Mouse (Mus musculus) retina, postnatal 1 day (tissue): ENCODE results near the gene Foxd1.

Source experiments
- DNase-seq: peaks from one replicate; pipeline ENCODE4 v3.0.0-alpha.2; 2012

The Foxd1 gene

GRCm38 (mm10) chr13:98356176-98356972 lies 2.3 kb downstream of the Foxd1 start:
- DNase-seq: peak; percentile 36

GRCm38 (mm10) chr13:98356973-98357425 lies 3.0 kb downstream of the Foxd1 start:
- DNase-seq: no peak

DNA sequence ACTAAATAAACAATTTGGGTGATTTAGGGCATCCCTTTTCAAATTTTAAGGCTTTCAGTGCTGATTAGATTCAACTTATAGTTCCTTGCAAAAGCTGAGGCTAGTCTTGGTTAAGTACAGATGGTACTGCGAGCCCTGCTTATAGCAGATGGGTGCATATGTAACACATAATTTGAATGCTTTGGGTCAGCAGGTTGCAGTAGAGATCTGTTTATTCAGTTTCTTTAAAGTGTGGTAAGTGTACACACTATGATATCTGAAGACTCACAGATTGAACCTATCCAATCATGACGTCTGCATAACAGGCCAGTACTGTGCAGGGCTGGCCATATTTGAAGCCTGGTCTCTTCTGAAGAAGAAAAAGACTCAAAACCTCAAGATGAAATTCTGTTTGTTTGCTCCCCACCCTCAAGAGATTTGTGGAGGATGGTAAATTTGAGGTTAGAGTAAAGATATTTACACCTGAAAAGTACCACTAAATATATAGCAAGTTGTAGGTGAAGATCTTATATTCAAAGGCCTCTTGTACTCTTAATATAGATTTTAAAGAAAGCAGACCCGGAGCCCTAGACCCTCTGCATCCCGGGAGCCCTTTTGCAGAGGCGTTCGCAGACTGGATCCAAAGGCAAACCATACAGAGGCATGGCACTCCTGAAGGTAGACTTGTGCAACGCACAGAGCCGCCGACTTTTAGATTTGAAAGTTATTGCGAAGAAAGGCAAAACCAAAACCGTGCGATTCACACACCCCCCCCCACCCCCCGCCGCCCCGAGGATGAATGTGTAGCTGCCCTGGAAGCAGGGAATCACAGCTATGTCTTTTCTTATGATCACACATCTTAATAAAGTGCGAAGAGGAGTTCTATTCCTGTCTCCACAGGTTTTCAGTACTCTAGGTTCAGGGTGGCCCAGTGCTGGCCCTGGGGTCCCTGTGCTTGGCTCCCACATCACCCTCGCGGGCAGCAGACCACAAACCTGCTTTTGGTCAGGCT lies 3.7 kb downstream of the Foxd1 start:
- DNase-seq: no peak

- peak; percentile 77 for DNase-seq
Observed at GRCm38 (mm10) chr13:98358424-98359181, 4.6 kb downstream of the Foxd1 start.

DNA sequence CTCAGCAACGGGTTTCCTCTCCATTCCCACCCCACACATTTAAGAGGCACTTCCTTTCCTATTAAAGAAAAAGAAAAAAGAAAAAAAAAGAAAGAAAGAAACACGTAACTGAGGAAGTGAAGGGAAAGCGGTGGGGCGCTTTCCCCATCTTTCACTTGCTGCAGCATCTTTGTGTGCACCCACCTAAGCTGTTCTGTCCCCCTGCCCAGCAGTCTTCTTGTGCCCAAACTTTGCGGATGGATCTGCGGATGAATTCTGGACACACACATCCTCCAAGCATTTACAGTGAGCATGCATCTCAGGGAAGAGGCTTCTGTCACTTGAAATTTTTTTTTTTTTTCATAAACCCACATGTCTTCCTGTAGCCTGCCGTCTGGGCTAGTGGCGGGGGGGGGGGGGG lies 5.3 kb downstream of the Foxd1 start:
- DNase-seq: peak; percentile 62

GRCm38 (mm10) chr13:98360391-98360790 lies 6.3 kb downstream of the Foxd1 start:
- DNase-seq: no peak

DNA sequence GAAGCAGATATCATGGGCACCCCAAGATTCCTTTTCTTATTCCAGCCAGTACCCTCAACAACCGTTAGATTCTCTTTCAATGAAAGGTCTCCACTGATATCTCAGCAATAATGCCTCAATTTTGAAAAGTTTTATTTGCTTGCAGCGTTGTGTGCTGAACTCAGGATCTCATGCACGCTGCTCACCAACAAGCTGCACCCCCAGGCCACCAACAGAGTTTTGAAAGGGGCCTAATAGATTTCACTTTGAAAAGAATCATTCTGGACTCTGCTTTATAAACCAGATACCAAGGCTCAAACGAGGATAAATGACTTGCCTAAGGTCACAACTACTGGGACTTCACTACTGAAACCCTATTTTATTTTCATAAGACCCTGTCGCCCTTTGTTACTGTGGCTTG lies 7.1 kb downstream of the Foxd1 start:
- DNase-seq: no peak

DNA sequence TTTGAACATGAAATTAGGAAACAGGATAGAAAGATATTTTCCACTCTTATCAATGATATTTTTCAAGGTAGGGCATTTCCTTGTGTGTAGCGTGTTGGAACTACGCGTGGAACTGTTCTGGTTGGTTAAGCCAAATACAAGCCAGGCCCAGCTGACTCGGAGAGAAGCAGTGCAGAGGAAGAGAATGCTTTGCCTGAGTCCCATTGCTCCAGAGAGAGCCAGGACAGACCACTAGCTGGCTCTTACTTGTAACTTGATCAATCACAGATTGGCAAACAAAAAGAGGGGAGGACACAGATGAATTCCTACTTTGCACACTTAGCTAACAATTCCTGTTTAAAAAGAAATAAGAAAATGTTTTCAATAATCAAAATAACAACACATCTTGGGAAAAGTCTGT lies 9.0 kb downstream of the Foxd1 start:
- no peak for DNase-seq

- no peak for DNase-seq
Observed at GRCm38 (mm10) chr13:98365081-98365480, 11.0 kb downstream of the Foxd1 start.

DNA sequence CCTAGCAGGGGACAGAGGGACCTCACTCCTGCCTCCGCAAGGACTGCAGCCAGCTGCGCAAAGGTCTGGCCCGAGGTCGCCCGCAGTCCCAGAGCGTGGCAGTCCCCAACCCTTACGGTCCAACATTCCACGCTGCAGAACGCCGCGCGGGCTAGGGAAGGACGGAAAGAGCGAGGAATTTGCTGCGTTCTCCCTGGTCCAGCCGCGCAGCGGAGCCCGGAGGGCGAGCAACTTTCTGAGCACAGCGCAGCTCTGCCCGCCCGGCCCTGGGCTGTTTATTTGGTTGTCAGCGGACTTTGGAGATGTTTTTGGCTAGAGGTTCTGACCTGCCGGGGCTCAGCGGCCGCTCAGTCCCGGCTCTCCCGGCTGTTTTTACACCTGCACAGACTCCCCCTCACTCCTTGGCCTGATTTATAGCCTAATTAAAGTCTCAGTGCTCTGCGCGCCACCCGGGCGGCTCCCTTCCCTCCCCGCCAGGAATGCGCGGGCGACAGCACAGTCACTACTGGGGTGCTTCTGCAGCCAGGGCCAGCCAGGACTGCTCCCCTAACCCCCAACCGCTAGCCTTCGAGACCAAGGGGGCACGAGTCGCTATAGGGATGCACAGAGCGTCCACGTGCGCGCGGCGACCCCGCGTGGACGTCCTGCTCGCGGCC lies 11.9 kb downstream of the Foxd1 start:
- peak; percentile 61 for DNase-seq

DNA sequence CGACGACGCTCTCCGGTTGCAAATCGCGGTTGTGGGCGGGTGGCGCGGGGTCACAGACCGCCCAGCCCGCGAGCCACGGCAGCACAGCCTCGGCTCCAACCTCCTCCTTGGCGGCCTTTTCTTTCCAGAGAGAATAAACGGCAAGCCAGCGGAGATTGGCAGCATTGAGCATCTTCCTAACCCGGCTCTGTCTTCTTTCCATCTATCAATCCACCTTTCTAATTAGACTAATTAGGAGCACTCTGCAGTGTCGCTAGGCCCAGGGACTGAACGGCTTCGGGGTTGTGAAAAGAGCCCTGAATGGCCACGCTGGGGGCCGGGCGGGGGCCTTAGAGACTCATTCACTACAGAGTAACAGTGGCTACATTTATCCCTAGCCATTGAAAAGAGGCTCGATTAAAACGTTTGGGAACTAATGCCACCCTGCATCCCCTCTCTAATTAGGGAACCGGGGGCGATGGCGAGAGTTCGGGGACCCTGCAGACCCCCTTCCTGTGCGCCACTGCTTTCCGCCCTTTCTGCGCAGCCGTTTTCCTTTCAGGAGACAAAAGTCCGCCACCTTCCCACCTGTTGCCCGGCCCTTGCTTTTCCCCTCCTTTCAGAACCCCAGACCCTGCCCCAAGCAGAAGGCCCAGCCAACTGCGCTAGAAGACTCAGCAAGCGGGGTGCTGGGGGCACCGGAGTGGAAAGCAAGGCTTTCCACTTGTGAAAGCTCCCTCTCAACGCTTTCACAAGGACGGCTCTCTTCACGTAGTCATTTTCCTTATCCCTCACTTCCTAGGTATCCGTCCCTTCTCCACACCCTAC lies 12.6 kb downstream of the Foxd1 start:
- peak; percentile 76 for DNase-seq

DNA sequence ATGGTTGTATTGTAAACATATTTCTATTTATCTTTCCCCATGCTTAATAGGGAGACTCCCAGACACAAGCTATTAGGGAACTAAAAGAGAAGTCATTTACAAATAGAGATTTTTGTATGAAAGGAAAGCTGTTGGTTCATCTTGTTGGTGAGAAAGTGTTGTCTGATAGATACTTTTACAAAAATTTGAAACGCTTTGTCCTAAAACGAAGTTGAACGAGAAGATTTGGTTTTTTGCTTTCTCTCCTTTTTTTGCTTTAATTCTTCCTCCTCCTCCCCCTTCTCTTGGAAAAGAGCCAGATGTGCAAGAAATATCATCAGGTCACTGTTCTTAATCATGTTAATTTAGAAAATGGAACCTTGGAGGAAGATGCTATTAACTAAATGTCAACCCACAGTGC lies 13.6 kb downstream of the Foxd1 start:
- DNase-seq: peak; percentile 11

DNA sequence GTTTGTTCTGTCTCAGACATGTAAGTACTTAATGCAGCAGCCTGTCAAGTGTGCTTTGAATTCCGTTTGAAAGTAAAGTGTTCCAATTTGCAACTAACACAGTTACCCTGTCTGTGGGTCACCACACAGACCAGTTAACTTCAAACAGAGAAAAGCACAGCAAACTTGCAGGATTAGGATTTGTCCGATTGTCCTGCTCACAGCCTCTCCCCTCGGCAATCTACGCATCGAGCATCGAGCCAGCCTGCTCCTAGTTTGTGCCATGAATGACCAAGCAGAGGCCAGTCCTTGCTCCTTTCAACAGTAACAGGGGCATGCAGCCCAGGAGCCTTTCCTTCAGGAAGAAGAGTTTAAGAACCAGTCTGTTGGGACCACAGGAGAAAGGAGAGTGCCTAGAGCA lies 15.0 kb downstream of the Foxd1 start:
- no peak for DNase-seq

DNA sequence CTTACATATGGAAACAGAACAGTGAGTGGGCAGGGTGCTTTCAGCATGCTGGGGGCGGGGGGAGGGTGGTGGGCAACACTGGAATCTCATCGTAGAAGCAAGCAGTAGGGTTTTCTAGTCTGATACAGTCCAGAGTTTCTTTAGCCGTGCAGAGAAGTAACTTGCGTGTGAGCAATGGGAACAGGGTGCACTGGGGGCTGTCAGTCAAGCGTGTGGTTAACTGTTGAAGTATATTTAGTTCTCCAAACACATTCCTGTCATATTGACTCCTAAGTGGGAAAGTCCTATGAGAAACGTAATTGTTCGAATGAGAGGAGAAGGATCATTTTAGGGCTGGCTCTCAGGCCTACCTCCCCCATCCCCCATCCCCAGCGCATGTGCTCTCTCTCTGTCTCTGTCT lies 20.5 kb downstream of the Foxd1 start:
- DNase-seq: no peak

GRCm38 (mm10) chr13:98374979-98375378 lies 20.9 kb downstream of the Foxd1 start:
- no peak for DNase-seq

DNA sequence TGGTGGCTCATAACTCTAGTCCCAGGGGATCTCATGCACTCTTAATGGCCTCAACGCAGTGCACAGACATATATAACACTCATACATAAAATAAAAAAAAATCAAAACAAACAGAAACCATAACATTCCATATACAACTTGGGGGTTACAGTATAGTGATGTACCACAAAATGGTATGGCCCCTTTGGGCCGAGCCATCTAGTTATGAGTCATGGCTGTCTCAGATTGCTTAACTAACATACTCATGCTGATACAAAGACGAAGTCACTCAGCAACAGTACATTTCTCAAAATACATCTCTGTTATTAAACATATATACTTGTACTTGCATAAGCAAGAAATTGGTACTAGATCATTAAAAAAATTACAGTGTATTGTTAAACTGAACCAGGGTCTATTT lies 23.7 kb downstream of the Foxd1 start:
- DNase-seq: no peak

DNA sequence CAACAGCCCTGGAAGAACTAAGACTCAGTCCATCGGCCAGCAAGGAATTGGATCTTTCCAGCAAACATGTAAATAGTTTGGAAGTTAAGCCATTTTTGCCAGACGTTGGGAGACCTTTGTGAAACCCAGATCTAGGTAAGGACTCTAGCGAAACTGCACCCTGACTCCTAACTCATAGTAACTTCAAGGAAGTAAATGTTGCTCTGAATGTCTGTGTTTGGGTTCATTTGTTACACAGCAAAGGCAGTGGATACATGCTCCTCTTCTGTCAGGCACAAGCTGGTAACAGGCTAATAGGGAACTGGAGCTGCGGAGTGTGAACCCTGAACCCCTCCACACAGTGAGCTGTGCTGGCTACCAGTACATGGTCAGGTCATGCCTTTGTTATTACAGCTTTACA lies 28.7 kb downstream of the Foxd1 start:
- no peak for DNase-seq

DNA sequence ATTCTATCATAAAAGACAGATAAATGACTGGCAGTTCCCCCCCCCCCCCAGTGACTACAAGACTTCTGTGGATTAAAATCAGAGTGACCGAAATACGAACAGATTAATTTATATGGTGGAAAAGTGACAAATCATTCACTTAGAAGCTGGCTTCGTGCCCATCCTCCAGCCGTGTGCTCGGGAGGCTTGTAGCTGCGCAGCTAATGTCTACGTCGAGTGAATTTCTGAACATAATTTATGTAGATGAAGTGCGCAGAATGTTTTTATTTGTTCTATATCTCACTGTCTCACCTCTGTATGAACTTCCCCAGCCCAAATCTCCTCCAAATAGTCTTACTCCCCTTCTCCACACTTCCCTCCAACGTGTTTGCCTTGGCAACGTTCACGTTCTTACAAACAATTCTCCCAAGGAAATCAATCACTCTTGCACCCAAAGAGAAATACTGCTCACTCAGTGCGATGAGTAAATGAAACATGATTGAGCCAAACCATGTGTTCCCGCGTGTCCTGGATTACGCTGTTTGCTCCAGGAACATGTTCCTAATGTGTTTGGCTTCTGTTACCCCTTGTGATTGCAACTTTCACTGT lies 30.0 kb downstream of the Foxd1 start:
- no peak for DNase-seq

GRCm38 (mm10) chr13:98385877-98386276 lies 31.8 kb downstream of the Foxd1 start:
- no peak for DNase-seq

DNA sequence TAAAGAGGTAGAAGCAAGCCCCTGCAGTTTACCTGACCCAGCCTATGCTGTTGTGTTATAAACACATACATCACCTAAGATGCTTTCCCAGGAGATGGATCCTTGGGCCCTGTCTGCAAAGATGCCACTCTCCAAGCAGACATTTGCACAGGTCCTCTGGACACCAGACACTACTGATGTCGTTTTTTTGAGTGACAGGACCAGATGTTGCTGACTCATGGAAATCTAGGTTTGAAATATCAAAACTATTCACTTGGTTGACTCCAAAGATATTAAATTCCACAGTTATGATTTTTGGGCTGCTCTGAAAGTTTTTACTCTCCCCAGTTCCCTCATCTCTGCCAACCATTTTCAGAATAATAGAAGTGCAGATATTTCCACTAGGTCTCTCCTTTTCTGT lies 35.0 kb downstream of the Foxd1 start:
- no peak for DNase-seq

GRCm38 (mm10) chr13:98390363-98390762 lies 36.3 kb downstream of the Foxd1 start:
- no peak for DNase-seq
